Mouse (Mus musculus) E14TG2a.4 (cell line): ENCODE data around the gene Crygb.

Experiments used
- CTCF ChIP-seq: conservative IDR thresholded peaks from 2 replicates; pipeline ENCODE4 v1.5.1; 2014; ENCODE audit warnings: low read length
- NANOG ChIP-seq: IDR thresholded peaks from 2 replicates; pipeline ENCODE4 v1.6.1; 2014; ENCODE audit warnings: borderline replicate concordance, low read length, mixed read lengths

DNA sequence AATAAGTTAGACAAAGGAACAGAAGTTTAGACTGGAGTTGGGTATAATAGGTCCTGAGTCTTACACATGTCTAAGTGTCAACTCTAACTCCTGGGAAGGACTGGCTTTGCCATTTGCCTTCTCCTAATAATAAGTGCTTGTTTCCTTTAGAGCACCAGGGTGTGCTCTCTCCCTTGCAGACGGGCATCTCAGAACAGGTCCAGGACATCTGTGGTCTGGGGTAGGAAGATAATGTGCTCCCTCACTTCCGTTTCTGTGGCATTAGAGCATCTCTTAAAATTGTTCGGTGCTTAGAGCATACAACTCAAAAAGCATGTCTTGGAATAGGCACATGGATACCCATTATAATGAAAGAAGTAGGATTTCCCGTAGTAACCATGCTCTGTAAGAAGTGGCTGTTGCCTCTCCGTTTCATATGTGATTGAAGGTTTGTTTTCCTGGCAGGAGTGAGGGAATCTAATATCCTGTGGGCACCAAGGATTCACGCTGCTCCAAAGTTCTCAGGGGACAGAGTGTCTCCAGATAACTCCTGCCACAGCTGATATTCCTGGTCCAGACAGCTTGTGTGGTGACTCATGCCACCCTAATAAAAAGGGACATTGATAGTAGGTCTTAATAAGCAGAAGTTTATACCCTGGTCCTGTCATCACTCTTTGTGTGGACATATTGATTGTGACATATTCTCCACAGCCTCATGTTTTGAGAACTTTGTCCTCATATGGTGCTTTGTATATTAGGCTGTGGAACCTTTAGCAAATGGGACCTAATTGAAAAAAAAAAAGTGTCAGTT, 6.7 kb upstream of the Crygb start:
- TF ChIP-seq CTCF: no peak
- TF ChIP-seq NANOG: no peak
